Comparison of ENCODE assay signal across 9 mouse cellular contexts in genomic region chr7:107779611-107780010, GRCm38 (mm10). TPM values are rescaled to one million over a fixed set of nuclear protein-coding genes. Genes with fewer than 3 reads are reported as not detected.
DNase-seq lines count a peak whose midpoint lies in the region; ATAC-seq and TF ChIP-seq lines count a peak whose summit lies in the region.
"Had no signal": no experiment of that assay in that cellular context is flagged by ENCODE, and none has a peak within 500 bp of the region (broad histone marks: within the 10 kb centered on the region; RNA-seq: fewer than 3 reads in every experiment).

No protein-coding gene starts in this region.

- no peak overlapping the region for H3K9ac ChIP-seq in intestine, postnatal 0 days (ENCODE audit: low read depth, low read length)
- no peak overlapping the region for H3K9ac ChIP-seq in intestine, embryonic 15.5 days

- no peak for TF ChIP-seq POLR2A in spleen, adult 2 months (IDR thresholded peaks at IDR 0.05; ENCODE audit: low read depth, low read length)

- H3K27me3 ChIP-seq in intestine, postnatal 0 days (replicated peaks; ENCODE audit: control insufficient read depth, insufficient read depth, low read length), result no peaks in the 10 kb centered on the region
- no peaks in the 10 kb centered on the region for H3K27me3 ChIP-seq in intestine, embryonic 15.5 days (replicated peaks)
- H3K27me3 ChIP-seq in spleen, adult 2 months (ENCODE audit: control insufficient read depth, insufficient read depth, low read length), result no peaks in the 10 kb centered on the region

- H3K27ac ChIP-seq in intestine, postnatal 0 days (ENCODE audit: low read depth, low read length), result no peak overlapping the region
- no peak overlapping the region for H3K27ac ChIP-seq in intestine, embryonic 15.5 days
- H3K27ac ChIP-seq in spleen, adult 2 months (ENCODE audit: insufficient read depth, low read length), result no peak overlapping the region

- no peaks in the 10 kb centered on the region; the same call in 1 of the 2 replicates for H3K4me1 ChIP-seq in intestine, postnatal 0 days (replicated peaks; ENCODE audit: control insufficient read depth, insufficient read depth, low read length)
- H3K4me1 ChIP-seq in intestine, embryonic 15.5 days (replicated peaks), result no peaks in the 10 kb centered on the region
- H3K4me1 ChIP-seq in spleen, adult 2 months (ENCODE audit: control insufficient read depth, insufficient read depth, insufficient read length), result no peaks in the 10 kb centered on the region

- intact Hi-C loops in gastrocnemius, postnatal 14 days (cut with DNase I; ENCODE audit: low total_unique reads), result no loop called here

- H3K4me2 ChIP-seq in intestine, postnatal 0 days (replicated peaks; ENCODE audit: low read depth), result no peak overlapping the region
- no peak overlapping the region for H3K4me2 ChIP-seq in intestine, embryonic 15.5 days (replicated peaks)

- no peak overlapping the region for H3K4me3 ChIP-seq in intestine, postnatal 0 days (ENCODE audit: low read depth, low read length)
- H3K4me3 ChIP-seq in intestine, embryonic 15.5 days (replicated peaks), result no peak overlapping the region
- H3K4me3 ChIP-seq in spleen, adult 2 months (ENCODE audit: extremely low read depth, insufficient read depth, insufficient read length), result no peak overlapping the region

- no peak for DNase-seq in spleen, adult 2 months (ENCODE audit: low read depth in 1 of 2, low spot score in 2 of 2)
- no peak for DNase-seq in spleen, postnatal 10 days (ENCODE audit: low spot score in 2 of 2)
- DNase-seq in adipocyte (ENCODE audit: low spot score), result peak; percentile 2
- DNase-seq in retina, postnatal 1 day, result peak; percentile 31
- DNase-seq in thymus, postnatal 4 days, result no peak
- DNase-seq in gastrocnemius, postnatal 14 days, result no peak

- H3K36me3 ChIP-seq in intestine, postnatal 0 days (ENCODE audit: control insufficient read depth, insufficient read depth), result no peaks in the 10 kb centered on the region
- H3K36me3 ChIP-seq in intestine, embryonic 15.5 days, result no peaks in the 10 kb centered on the region
- no peaks in the 10 kb centered on the region for H3K36me3 ChIP-seq in spleen, adult 2 months (ENCODE audit: control insufficient read depth, insufficient read depth, low read length)

- no peak for ATAC-seq in intestine, postnatal 0 days
- no peak for ATAC-seq in intestine, embryonic 15.5 days

- peak; percentile 78 for TF ChIP-seq CTCF in intestine, postnatal 0 days (IDR thresholded peaks at IDR 0.05; ENCODE audit: low read depth)
- TF ChIP-seq CTCF in spleen, adult 2 months (IDR thresholded peaks at IDR 0.05; ENCODE audit: extremely low read depth, insufficient read depth, insufficient read length, insufficient replicate concordance), result 0 out of 2 replicates have a peak, but pooled peaks have one; percentile 29

- H3K9me3 ChIP-seq in intestine, postnatal 0 days (ENCODE audit: control insufficient read depth), result no peaks in the 10 kb centered on the region
- H3K9me3 ChIP-seq in intestine, embryonic 15.5 days, result no peaks in the 10 kb centered on the region

- 42% methylated on average over 4 of the region's 4 CpGs for WGBS in intestine, postnatal 0 days
- 44% methylated on average over 4 of the region's 4 CpGs for whole genome bisulfite sequencing in intestine, embryonic 15.5 days
- 49% methylated on average over 4 of the region's 4 CpGs for WGBS in spleen, adult 2 months

RNA-seq across cellular contexts. Expression of gene Ovch2, which starts 21.4 kb away (rescaled TPM):
- polyA plus RNA-seq in intestine, postnatal 0 days (2015; fragmentation: Nextera tagmentation; extraction: Ambion mirVana), result not detected in 2 replicates
- polyA plus RNA-seq in intestine, embryonic 15.5 days (2015; fragmentation: Nextera tagmentation; extraction: Ambion mirVana), result not detected in 2 replicates
- polyA plus RNA-seq in spleen, adult 2 months (2012; rRNA removed), result not detected in 2 replicates
- not detected for total RNA-seq in gastrocnemius, postnatal 14 days (2021)
- total RNA-seq: layer of hippocampus, postnatal 10 days had no signal

RNA-seq across cellular contexts. Expression of gene Cyb5r2, which starts 21.8 kb away (rescaled TPM):
- polyA plus RNA-seq in intestine, postnatal 0 days (2015; fragmentation: Nextera tagmentation; extraction: Ambion mirVana), result 0.13 TPM in 1 of 2 replicates, not detected in the other
- polyA plus RNA-seq in intestine, embryonic 15.5 days (2015; fragmentation: Nextera tagmentation; extraction: Ambion mirVana), result 0.14 and 0.15 TPM in 2 replicates
- polyA plus RNA-seq in spleen, adult 2 months (2012; rRNA removed), result 0.08 and 0.20 TPM in 2 replicates
- total RNA-seq in gastrocnemius, postnatal 14 days (2021), result under 1 TPM in 1 of 2 experiments, not detected in 1; 0.35 TPM

RNA-seq across cellular contexts. Expression of gene Olfr467, which starts 32.5 kb away (rescaled TPM):
- not detected in 2 replicates for polyA plus RNA-seq in intestine, postnatal 0 days (2015; fragmentation: Nextera tagmentation; extraction: Ambion mirVana)
- polyA plus RNA-seq in intestine, embryonic 15.5 days (2015; fragmentation: Nextera tagmentation; extraction: Ambion mirVana), result not detected in 2 replicates
- not detected in 2 replicates for polyA plus RNA-seq in spleen, adult 2 months (2012; rRNA removed)
- not detected for total RNA-seq in gastrocnemius, postnatal 14 days (2021)
- total RNA-seq: layer of hippocampus, postnatal 10 days had no signal

RNA-seq across cellular contexts. Expression of gene Olfr469, which starts 45.7 kb away (rescaled TPM):
- not detected in 2 replicates for polyA plus RNA-seq in intestine, postnatal 0 days (2015; fragmentation: Nextera tagmentation; extraction: Ambion mirVana)
- polyA plus RNA-seq in intestine, embryonic 15.5 days (2015; fragmentation: Nextera tagmentation; extraction: Ambion mirVana), result not detected in 2 replicates
- not detected in 2 replicates for polyA plus RNA-seq in spleen, adult 2 months (2012; rRNA removed)
- total RNA-seq in gastrocnemius, postnatal 14 days (2021), result not detected
- total RNA-seq: layer of hippocampus, postnatal 10 days had no signal

Comparison
In these comparisons a context has a peak if more than half of its experiments do, and no peak if none do; other contexts are left out.
1. DNase-seq: peak in adipocyte (single experiment) and retina, postnatal 1 day (single experiment); none in spleen, adult 2 months (0 of 2), spleen, postnatal 10 days (0 of 2), thymus, postnatal 4 days (single experiment) and gastrocnemius, postnatal 14 days (single experiment).